Mouse (Mus musculus) ES-E14 (cell line): ENCODE data around the gene Pkm. TPM values are rescaled to one million over a fixed set of nuclear protein-coding genes. Genes with fewer than 3 reads are reported as not detected.

Experiments
- DNase-seq: peaks from one replicate; pipeline ENCODE4 v3.0.0-alpha.2; 2013; ENCODE audit warnings: low read depth, low spot score
- H3K27ac ChIP-seq: 2 replicates; pipeline ENCODE4 v1.5.1; 2012; ENCODE audit warnings: low read depth, mild to moderate bottlenecking, low read length, moderate library complexity, mixed read lengths; ENCODE audit not compliant: poor library complexity, insufficient read depth, severe bottlenecking
- H3K36me3 ChIP-seq: 2 replicates; pipeline ENCODE4 v1.6.1; 2012; ENCODE audit warnings: mild to moderate bottlenecking, low read length, moderate library complexity, mixed read lengths; ENCODE audit not compliant: control insufficient read depth, poor library complexity, insufficient read depth, severe bottlenecking
- H3K4me1 ChIP-seq, 2 experiments: fragments of 150-350 bp in 1 of 2; sonication (generic) in 1 of 2; 2 replicates each; pipeline ENCODE4 v1.6.1; 2012; ENCODE audit warnings: low read length in 2 of 2, mild to moderate bottlenecking in 1 of 2, mixed read lengths in 1 of 2; ENCODE audit not compliant: control insufficient read depth in 2 of 2, insufficient read depth in 2 of 2, poor library complexity in 1 of 2
- H3K4me3 ChIP-seq, 2 experiments: fragments of 150-350 bp in 1 of 2; sonication (generic) in 1 of 2; 2 replicates each; pipeline ENCODE4 v1.5.1; 2012; ENCODE audit warnings: low read length in 2 of 2, low read depth in 1 of 2, mild to moderate bottlenecking in 1 of 2, mixed read lengths in 1 of 2; ENCODE audit not compliant: insufficient read depth in 1 of 2, poor library complexity in 1 of 2, severe bottlenecking in 1 of 2
- H3K9ac ChIP-seq: 2 replicates; pipeline ENCODE4 v1.6.1; 2012; ENCODE audit warnings: low read depth, mild to moderate bottlenecking, low read length, mixed read lengths; ENCODE audit not compliant: poor library complexity, insufficient read depth, severe bottlenecking
- H3K9me3 ChIP-seq: fragments of 150-350 bp; sonication (generic); 2 replicates; pipeline ENCODE4 v1.6.1; 2012; ENCODE audit warnings: low read depth, mild to moderate bottlenecking, low read length; ENCODE audit not compliant: control insufficient read depth, insufficient read depth
- CHD2 ChIP-seq: IDR thresholded peaks from 2 replicates; pipeline ENCODE4 v1.6.1; 2014; ENCODE audit warnings: mild to moderate bottlenecking, low read depth, low read length, inconsistent platforms
- HCFC1 ChIP-seq: IDR thresholded peaks from 2 replicates; pipeline ENCODE4 v1.6.1; 2012; ENCODE audit warnings: low read length, inconsistent platforms, borderline replicate concordance; ENCODE audit not compliant: insufficient read depth
- MAFK ChIP-seq: IDR thresholded peaks from 2 replicates; pipeline ENCODE4 v1.6.1; 2014; ENCODE audit warnings: mild to moderate bottlenecking, low read depth, low read length, inconsistent platforms; ENCODE audit not compliant: insufficient read depth
- ZC3H11A ChIP-seq: IDR thresholded peaks from 2 replicates; pipeline ENCODE4 v1.6.1; 2012; ENCODE audit warnings: low read depth, mild to moderate bottlenecking, inconsistent platforms, low read length, borderline replicate concordance
- ZNF384 ChIP-seq: IDR thresholded peaks from 2 replicates; pipeline ENCODE4 v1.6.1; 2012; ENCODE audit warnings: low read depth, low read length, inconsistent platforms
- in situ Hi-C, 2 experiments: fragments of 600-800 bp; cut with MboI; formaldehyde crosslinking; loops; one replicate each; pipeline ENCODE4 v1.15.1; 2025; ENCODE audit warnings: low sequenced_read_pairs in 2 of 2, inconsistent platforms in 1 of 2; ENCODE audit not compliant: unreplicated experiment in 2 of 2
- total RNA-seq: library from RNA; depleted of rRNA; stranded (reverse); fragments of 300-350 nt; gene quantifications from 2 replicates; pipeline ENCODE4 v1.2.3, GENCODE M21; 2012

The Pkm gene
- total RNA-seq, 1 experiment = 2,243 TPM

DNA sequence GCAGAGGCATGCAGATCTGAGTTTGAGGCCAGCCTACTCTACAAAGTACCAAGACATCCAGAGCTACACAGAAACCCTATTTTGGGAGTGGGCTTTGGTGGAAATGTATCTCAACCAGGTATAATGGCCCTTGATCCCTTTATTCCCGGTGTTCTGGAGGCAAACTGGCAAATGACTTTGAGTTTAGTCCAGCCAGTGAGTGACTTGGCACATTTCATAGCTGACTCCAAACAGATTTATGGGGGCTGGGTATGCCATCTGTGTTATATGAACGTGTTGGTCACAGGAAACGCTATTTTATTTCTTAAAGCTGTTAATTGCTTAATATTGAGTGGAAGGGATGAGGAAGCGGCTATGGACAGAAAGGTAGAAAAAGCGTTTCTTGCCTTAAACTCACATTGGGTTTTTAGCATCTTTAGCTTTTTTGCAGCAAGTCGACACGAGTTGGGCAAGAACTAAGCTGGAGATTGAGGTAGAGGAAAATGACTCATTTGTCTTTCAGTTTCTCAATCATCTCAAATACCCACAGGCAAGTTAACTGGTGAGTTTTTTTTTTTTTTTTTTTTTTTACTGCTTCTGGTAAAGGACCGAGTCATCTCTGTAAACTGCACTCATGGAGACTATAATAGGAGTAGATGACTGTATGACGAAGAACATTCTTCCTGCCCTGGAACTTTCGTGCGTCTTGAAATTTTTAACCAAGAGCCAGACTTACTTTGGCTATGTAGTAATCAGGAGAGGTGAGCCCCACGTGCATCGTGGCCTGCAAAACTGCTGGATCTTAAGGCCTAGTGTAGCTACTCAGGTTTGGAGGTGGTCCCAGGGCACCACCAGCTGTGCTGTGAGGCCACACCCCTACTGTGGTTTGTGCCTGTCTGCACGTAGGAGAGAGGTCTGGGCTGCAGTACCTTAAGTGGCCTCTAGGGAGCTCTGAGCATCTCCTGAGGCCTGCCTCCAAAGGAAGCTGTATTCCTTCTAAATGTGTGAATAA, 3.2 kb downstream of the Pkm start:
- 0 out of 2 replicates have a peak, but pooled peaks have one; percentile 15 for TF ChIP-seq HCFC1
- peak; percentile 60; the same call in 1 of the 2 replicates for TF ChIP-seq ZNF384
- TF ChIP-seq ZC3H11A = no peak
- TF ChIP-seq MAFK = 0 out of 2 replicates have a peak, but pooled peaks have one; percentile 13
- H3K4me1 ChIP-seq = peaks cover 0 to 21% of the 10 kb centered on the region in 2 experiments; a peak in 2 of 4 replicates
- peak overlapping the region; percentile 88 to 90 for H3K4me3 ChIP-seq
- H3K27ac ChIP-seq = no peak overlapping the region; the same call in 1 of the 2 replicates
- H3K36me3 ChIP-seq = peaks cover 59% of the 10 kb centered on the region
- in situ Hi-C loops = no loop called here
- H3K9me3 ChIP-seq = no peaks in the 10 kb centered on the region
- H3K9ac ChIP-seq = peak overlapping the region; percentile 72; the same call in 1 of the 2 replicates
- peak; percentile 95 for DNase-seq

DNA sequence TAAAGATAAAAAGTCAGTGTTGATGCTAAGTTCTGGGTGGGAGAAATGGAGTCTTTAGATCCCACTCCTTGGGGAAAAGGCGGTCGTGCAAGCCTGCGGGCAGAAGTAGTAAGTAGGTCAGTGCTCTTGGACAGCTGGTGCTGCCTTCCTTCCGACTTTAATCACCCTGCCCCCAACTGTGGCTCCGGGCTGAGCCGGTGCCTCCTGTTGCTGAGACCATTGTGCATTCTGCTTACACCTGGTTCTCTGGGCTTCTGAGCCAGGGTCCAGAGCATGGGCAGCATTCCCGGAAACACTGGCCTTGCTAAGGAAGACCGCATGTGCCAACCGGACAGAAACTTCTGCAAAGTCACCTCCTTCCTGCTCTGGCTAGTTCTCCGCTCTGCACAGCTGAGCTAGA, 4.3 kb downstream of the Pkm start:
- Histone ChIP-seq H3K36me3 (peaks cover 69% of the 10 kb centered on the region), H3K27ac (peak overlapping the region; percentile 34; the same call in 1 of the 2 replicates), H3K4me1 (peaks cover 0 to 19% of the 10 kb centered on the region in 2 experiments; a peak in 2 of 4 replicates), H3K9ac (peak overlapping the region; percentile 72), H3K9me3 (no peaks in the 10 kb centered on the region), H3K4me3 (peak overlapping the region; percentile 88 to 90)
- no peak for DNase-seq
- in situ Hi-C loops = no loop called here
- TF ChIP-seq HCFC1 (no peak), ZNF384 (no peak), ZC3H11A (no peak), CHD2 (no peak), MAFK (no peak)

DNA sequence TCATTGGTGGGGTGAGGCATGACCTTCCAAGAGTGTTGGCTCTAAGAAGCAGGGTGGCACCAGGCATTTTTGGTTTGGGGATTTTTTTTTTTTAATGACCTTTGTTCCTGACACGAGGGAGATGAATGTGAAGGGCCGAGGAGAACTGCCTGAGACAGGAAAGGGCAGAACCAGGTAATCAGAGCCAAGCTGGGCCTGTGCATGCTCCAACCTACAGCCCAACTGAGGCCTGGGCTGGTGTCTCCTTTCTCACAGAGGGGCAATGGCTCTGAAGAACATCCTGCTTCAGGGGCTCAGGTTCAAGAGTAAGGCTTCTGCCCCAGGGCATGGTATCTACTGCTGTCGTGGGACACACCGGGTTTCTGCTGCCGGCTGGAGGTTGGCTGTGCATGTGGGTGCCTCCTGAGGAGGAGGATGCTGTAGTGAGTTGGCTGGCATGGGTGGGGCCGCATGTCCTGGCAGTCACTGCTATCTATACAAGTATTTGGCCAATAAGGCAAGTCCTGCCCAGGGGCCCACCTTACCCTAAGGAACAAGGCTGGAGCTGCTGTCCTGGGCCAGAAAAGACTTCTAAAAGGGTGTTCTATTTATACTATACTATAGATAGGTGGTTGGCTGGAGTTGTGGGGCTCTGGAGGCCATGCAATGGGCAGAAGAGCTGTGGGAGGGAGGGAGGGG, 5.3 kb downstream of the Pkm start:
- Histone ChIP-seq H3K27ac (no peak overlapping the region), H3K4me3 (peak overlapping the region; percentile 88 to 90; a peak in 3 of 4 replicates), H3K9me3 (no peaks in the 10 kb centered on the region), H3K36me3 (peaks cover 77% of the 10 kb centered on the region), H3K9ac (peak overlapping the region; percentile 36), H3K4me1 (peaks cover 0 to 21% of the 10 kb centered on the region in 2 experiments; a peak in 2 of 4 replicates)
- in situ Hi-C loops = no loop called here
- DNase-seq = no peak
- TF ChIP-seq ZC3H11A (no peak), MAFK (no peak)

DNA sequence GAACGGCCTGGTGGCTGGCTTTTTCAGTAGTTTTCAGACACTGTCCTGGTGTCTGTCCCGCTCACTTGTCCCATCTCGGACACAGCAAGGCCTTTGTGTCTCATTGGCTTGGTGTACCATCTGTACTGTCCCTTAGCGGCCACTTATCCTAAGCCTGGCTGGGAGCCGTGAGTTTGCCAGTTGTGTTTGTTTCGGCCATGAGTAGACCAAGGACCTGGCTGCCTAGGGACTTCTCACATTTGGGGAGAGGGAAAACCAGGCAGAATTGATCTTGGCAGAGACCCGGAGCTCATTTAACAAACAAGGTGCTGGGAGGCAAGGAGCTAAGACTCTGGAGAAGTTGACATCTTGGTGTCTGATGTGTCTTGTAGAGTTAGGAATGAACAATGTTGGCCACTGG, 7.1 kb downstream of the Pkm start:
- H3K36me3 ChIP-seq = peaks cover 87% of the 10 kb centered on the region
- in situ Hi-C loops = no loop called here
- no peak overlapping the region; the same call in 1 of the 2 replicates for H3K27ac ChIP-seq
- H3K4me1 ChIP-seq = peaks cover 0 to 23% of the 10 kb centered on the region in 2 experiments; a peak in 2 of 4 replicates
- H3K9me3 ChIP-seq = no peaks in the 10 kb centered on the region
- H3K9ac ChIP-seq = no peak overlapping the region
- no peak for DNase-seq
- TF ChIP-seq CHD2 (no peak), MAFK (no peak), ZC3H11A (no peak), HCFC1 (no peak), ZNF384 (no peak)
- peak overlapping the region in 1 of 2 experiments; percentile 20; a peak in 1 of 4 replicates for H3K4me3 ChIP-seq
